Mouse (Mus musculus) testis, adult 2 months (tissue): ENCODE data around the gene Smyd5.

Experiments used
- CTCF ChIP-seq: fragments of 200-500 bp; IDR thresholded peaks from 2 replicates; pipeline ENCODE4 v1.5.1; 2012; ENCODE audit warnings: low read depth, mild to moderate bottlenecking, inconsistent platforms, low read length, moderate library complexity; ENCODE audit not compliant: control insufficient read depth, insufficient read depth, insufficient replicate concordance
- POLR2A ChIP-seq: fragments of 200-500 bp; IDR thresholded peaks from 2 replicates; pipeline ENCODE4 v1.6.1; 2012; ENCODE audit warnings: low read depth, mild to moderate bottlenecking, inconsistent platforms, low read length, moderate library complexity; ENCODE audit not compliant: control insufficient read depth

DNA sequence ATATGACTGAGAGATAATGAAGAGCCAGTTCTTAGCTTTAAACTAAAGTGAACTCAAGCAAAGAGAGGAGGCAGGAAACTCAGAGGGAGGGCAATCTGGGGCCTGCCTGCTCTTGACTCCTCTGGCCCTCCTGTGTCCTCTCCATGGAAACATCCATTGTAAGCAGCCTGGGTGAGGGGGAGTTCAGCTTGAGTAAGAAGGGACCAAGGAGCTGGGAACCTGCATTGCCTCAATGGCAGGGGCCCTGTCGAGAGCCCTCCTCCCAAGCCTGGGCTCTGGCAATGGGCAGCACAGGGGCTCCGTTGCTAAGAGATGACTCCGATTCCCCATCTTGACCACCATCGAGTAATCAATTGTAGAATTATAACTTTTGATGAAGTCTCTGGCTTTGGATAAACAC lies 56.7 kb downstream of the Smyd5 start:
- TF ChIP-seq POLR2A (no peak), CTCF (no peak)
